9 mouse cellular contexts compared by ENCODE assay signal in the genomic region with DNA sequence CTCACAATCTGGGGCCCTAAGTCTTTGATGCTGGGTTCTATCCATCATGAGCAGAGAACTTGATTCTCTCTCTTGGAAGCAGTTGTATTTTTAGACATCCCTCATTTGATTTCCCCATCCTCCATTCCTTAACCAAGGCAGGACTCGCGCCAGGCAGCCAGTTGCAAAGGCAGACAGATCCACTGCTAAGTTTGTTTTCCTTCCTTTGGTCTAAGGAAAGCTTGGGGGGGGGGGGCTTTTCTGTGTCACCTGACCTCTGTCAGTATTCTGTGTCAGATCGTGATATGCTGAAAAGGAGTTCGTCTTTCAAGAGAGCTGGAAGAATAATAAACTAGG. TPM values are rescaled to one million over a fixed set of nuclear protein-coding genes. Genes with fewer than 3 reads are reported as not detected.
A peak's percentile ranks its signal among the peaks of the same experiment; 100 is the strongest.
DNase-seq lines count a peak whose midpoint lies in the region; ATAC-seq and TF ChIP-seq lines count a peak whose summit lies in the region.
"Had no signal": no experiment of that assay in that cellular context is flagged by ENCODE, and none has a peak within 500 bp of the region (broad histone marks: within the 10 kb centered on the region; RNA-seq: fewer than 3 reads in every experiment).

No protein-coding gene starts in this region.

- H3K4me3 ChIP-seq in liver, embryonic 11.5 days (ENCODE audit: low read depth, low read length) = no peak overlapping the region
- H3K4me3 ChIP-seq in liver, postnatal 0 days (ENCODE audit: low read depth, low read length) = no peak overlapping the region
- peak overlapping the region; percentile 54 for H3K4me3 ChIP-seq in intestine, embryonic 14.5 days (ENCODE audit: low read depth, low read length)

- H3K4me1 ChIP-seq in liver, embryonic 11.5 days (replicated peaks; ENCODE audit: control insufficient read depth, insufficient read depth, low read length) = peaks cover 3% of the 10 kb centered on the region; the same call in 1 of the 2 replicates
- H3K4me1 ChIP-seq in liver, postnatal 0 days (ENCODE audit: insufficient read depth) = peaks cover 5% of the 10 kb centered on the region
- H3K4me1 ChIP-seq in intestine, embryonic 14.5 days (replicated peaks; ENCODE audit: control insufficient read depth, insufficient read depth, low read length) = peaks cover 19% of the 10 kb centered on the region

- no peaks in the 10 kb centered on the region for H3K36me3 ChIP-seq in liver, embryonic 11.5 days (ENCODE audit: control insufficient read depth, insufficient read depth, low read length)
- no peaks in the 10 kb centered on the region for H3K36me3 ChIP-seq in liver, postnatal 0 days (replicated peaks; ENCODE audit: insufficient read depth, low read length)
- no peaks in the 10 kb centered on the region for H3K36me3 ChIP-seq in intestine, embryonic 14.5 days (ENCODE audit: control insufficient read depth, insufficient read depth, low read length)

- TF ChIP-seq CTCF in liver, postnatal 0 days (IDR thresholded peaks at IDR 0.05; ENCODE audit: low read depth) = no peak

- no peak overlapping the region for H3K9ac ChIP-seq in liver, embryonic 11.5 days (ENCODE audit: low read depth, low read length)
- no peak overlapping the region for H3K9ac ChIP-seq in liver, postnatal 0 days (replicated peaks)
- no peak overlapping the region for H3K9ac ChIP-seq in intestine, embryonic 14.5 days (ENCODE audit: low read length)

- no peak for ATAC-seq in liver, embryonic 11.5 days (replicated peaks; ENCODE audit: low FRiP score)
- ATAC-seq in liver, postnatal 0 days = no peak
- ATAC-seq in intestine, embryonic 14.5 days (replicated peaks; ENCODE audit: low FRiP score, low TSS enrichment, low read depth) = no peak

- H3K27me3 ChIP-seq in liver, embryonic 11.5 days (replicated peaks; ENCODE audit: control insufficient read depth, insufficient read depth, low read length) = peaks cover 67% of the 10 kb centered on the region
- peaks cover 67% of the 10 kb centered on the region for H3K27me3 ChIP-seq in liver, postnatal 0 days (ENCODE audit: insufficient read depth, low read length)
- H3K27me3 ChIP-seq in intestine, embryonic 14.5 days (replicated peaks; ENCODE audit: control insufficient read depth, insufficient read depth, low read length) = peaks cover 47% of the 10 kb centered on the region

- H3K27ac ChIP-seq in liver, embryonic 11.5 days (ENCODE audit: low read depth, low read length) = no peak overlapping the region
- H3K27ac ChIP-seq in liver, postnatal 0 days (ENCODE audit: low read depth) = no peak overlapping the region
- no peak overlapping the region for H3K27ac ChIP-seq in intestine, embryonic 14.5 days (ENCODE audit: low read depth)

- DNase-seq in embryo, embryonic 10.5 days (ENCODE audit: low spot score) = peak; percentile 41
- no peak for DNase-seq in embryo, embryonic 11 days
- no peak for DNase-seq in liver, embryonic 11.5 days (ENCODE audit: low spot score)
- DNase-seq in liver, postnatal 0 days = no peak
- DNase-seq in intestine, embryonic 14.5 days (ENCODE audit: low spot score) = no peak
- DNase-seq in right cerebral cortex, postnatal 36 days (ENCODE audit: low spot score in 2 of 2) = peak; percentile 26 to 32
- DNase-seq in adrenal gland, adult 18-20 months (ENCODE audit: low spot score in 2 of 2) = no peak
- DNase-seq in ovary, postnatal 10 days (ENCODE audit: low spot score) = no peak

- peak overlapping the region; percentile 68 for H3K4me2 ChIP-seq in liver, embryonic 11.5 days
- H3K4me2 ChIP-seq in liver, postnatal 0 days (ENCODE audit: low read depth, low read length) = no peak overlapping the region
- peak overlapping the region; percentile 89 for H3K4me2 ChIP-seq in intestine, embryonic 14.5 days (ENCODE audit: low read length)

- no peaks in the 10 kb centered on the region for H3K9me3 ChIP-seq in liver, embryonic 11.5 days (ENCODE audit: control insufficient read depth, low read length)
- H3K9me3 ChIP-seq in liver, postnatal 0 days (ENCODE audit: low read length) = no peaks in the 10 kb centered on the region
- H3K9me3 ChIP-seq in intestine, embryonic 14.5 days (ENCODE audit: control insufficient read depth, low read length) = no peaks in the 10 kb centered on the region

- TF ChIP-seq EP300 in liver, postnatal 0 days (IDR thresholded peaks at IDR 0.05; ENCODE audit: low read depth) = no peak

- WGBS in liver, embryonic 11.5 days = 16% methylated on average over 4 of the region's 4 CpGs
- WGBS in liver, postnatal 0 days (ENCODE audit: insufficient replicate concordance) = 9% methylated on average over 4 of the region's 4 CpGs
- WGBS in intestine, embryonic 14.5 days = 16% methylated on average over 4 of the region's 4 CpGs

RNA-seq across cellular contexts. Expression of a gene that starts 11.4 kb away (rescaled TPM):
- 0.10 and 0.15 TPM in 2 replicates for polyA plus RNA-seq in liver, embryonic 11.5 days (2014; fragmentation: Nextera tagmentation; extraction: Ambion mirVana)
- polyA plus RNA-seq in liver, postnatal 0 days (2015; fragmentation: Nextera tagmentation; extraction: Ambion mirVana) = not detected in 2 replicates
- 0.53 and 0.56 TPM in 2 replicates for polyA plus RNA-seq in intestine, embryonic 14.5 days (2014; fragmentation: Nextera tagmentation; extraction: Ambion mirVana)
- total RNA-seq in adrenal gland, adult 18-20 months (2021) = 1 to 10 TPM in 1 of 2 experiments, under 1 TPM in 1; 0.63 to 1.2 TPM
- total RNA-seq: hematopoietic stem cell, adult 5-6 weeks had no signal

Comparison
In these comparisons a context has a peak if more than half of its experiments do, and no peak if none do; other contexts are left out.
1. DNase-seq: peak in embryo, embryonic 10.5 days (single experiment) and right cerebral cortex, postnatal 36 days (2 of 2); none in embryo, embryonic 11 days (single experiment), liver, embryonic 11.5 days (single experiment), liver, postnatal 0 days (single experiment), intestine, embryonic 14.5 days (single experiment), adrenal gland, adult 18-20 months (0 of 2) and ovary, postnatal 10 days (single experiment).